Mouse (Mus musculus) adrenal gland, postnatal 0 days (tissue): Measurements from ENCODE around the gene Pkdcc. TPM values are rescaled to one million over a fixed set of nuclear protein-coding genes. Genes with fewer than 3 reads are reported as not detected.

Experiments used
- polyA plus RNA-seq: library from polyadenylated mRNA; unstranded; fragments of >200 nt; fragmentation: Nextera tagmentation; extraction: Ambion mirVana; gene quantifications from 2 replicates; pipeline ENCODE4 v1.2.1, GENCODE M21; 2015

The Pkdcc gene
- 27.1 and 32.6 TPM in 2 replicates for polyA plus RNA-seq

GRCm38 (mm10) chr17:83214674-83215528 lies at the start of gene Pkdcc:
Gene Pkdcc, plus strand, starts transcription at chr17:83215292.

Other genes starting within 250 kb of the Pkdcc start
- gene Eml4, start 135.6 kb downstream of the Pkdcc start, polyA plus RNA-seq: 11.7 and 14.6 TPM in 2 replicates